Mouse (Mus musculus) left cerebral cortex, adult 9 months (tissue): ENCODE measurements at regions not wholly inside any gene's neighbourhood (a gene's known extent, or its start where the extent isn't known, plus 50 kb on each side); places are given as distances from the start of the nearest gene placed in this dataset.
"Not testable (repeated sequence)": the region's sequence is repeated elsewhere in the genome, so short reads cannot be mapped to it uniquely, and the experiment has no call there.

ENCODE experiments used
- DNase-seq, 2 experiments: peaks; one replicate each; pipeline ENCODE4 v3.0.0; 2022; ENCODE audit warnings: low spot score in 2 of 2

GRCm38 (mm10) chr4:101366905-101367679, 52.0 kb upstream of the Ak4 start:
- peak in 1 of 2 experiments; percentile 69 for DNase-seq

GRCm38 (mm10) chr4:101365299-101365698, 53.8 kb upstream of the Ak4 start:
- DNase-seq, result no peak

GRCm38 (mm10) chr4:101364716-101365115, 54.4 kb upstream of the Ak4 start:
- DNase-seq, result no peak

GRCm38 (mm10) chr4:101363231-101363630, 55.8 kb upstream of the Ak4 start:
- DNase-seq, result not testable (repeated sequence)

- DNase-seq, result no peak
Measured at GRCm38 (mm10) chr4:101361779-101362178, 57.3 kb upstream of the Ak4 start.

GRCm38 (mm10) chr4:101360296-101360695, 58.8 kb upstream of the Ak4 start:
- no peak for DNase-seq

GRCm38 (mm10) chr4:101359119-101359518, 60.0 kb upstream of the Ak4 start:
- no peak for DNase-seq

- no peak for DNase-seq
Measured at GRCm38 (mm10) chr4:101358525-101358924, 60.6 kb upstream of the Ak4 start.

- DNase-seq, result no peak
Measured at GRCm38 (mm10) chr4:101357923-101358322, 61.2 kb upstream of the Ak4 start.

- peak in 1 of 2 experiments; percentile 61 for DNase-seq
Measured at GRCm38 (mm10) chr4:101356954-101357891, 61.9 kb upstream of the Ak4 start.

- peak; percentile 76 to 84 for DNase-seq
Measured at GRCm38 (mm10) chr4:101356093-101356953, 62.8 kb upstream of the Ak4 start.

- DNase-seq, result peak in 1 of 2 experiments; percentile 37
Measured at GRCm38 (mm10) chr4:101355431-101356092, 63.5 kb upstream of the Ak4 start.

GRCm38 (mm10) chr4:101354951-101355350, 64.1 kb upstream of the Ak4 start:
- DNase-seq, result peak in 1 of 2 experiments; percentile 25

GRCm38 (mm10) chr4:101354086-101354855, 64.8 kb upstream of the Ak4 start:
- no peak for DNase-seq

- DNase-seq, result no peak
Measured at GRCm38 (mm10) chr4:101352178-101352577, 66.9 kb upstream of the Ak4 start.

GRCm38 (mm10) chr4:101351716-101352115, 67.4 kb upstream of the Ak4 start:
- no peak for DNase-seq

GRCm38 (mm10) chr4:101350656-101351055, 68.4 kb upstream of the Ak4 start:
- DNase-seq, result no peak

- no peak for DNase-seq
Measured at GRCm38 (mm10) chr4:101350222-101350621, 68.9 kb upstream of the Ak4 start.

GRCm38 (mm10) chr4:101349413-101349812, 69.7 kb upstream of the Ak4 start:
- peak in 1 of 2 experiments; percentile 70 for DNase-seq

- DNase-seq, result no peak
Measured at GRCm38 (mm10) chr4:101347309-101347708, 71.8 kb upstream of the Ak4 start.
